Mouse (Mus musculus) lung, postnatal 4 days (tissue): ENCODE measurements around the gene Arsk.

Experiments used
- DNase-seq, 2 experiments: peaks; one replicate each; pipeline ENCODE4 v3.0.0; 2021

Gene Arsk

GRCm38 (mm10) chr13:76021782-76022181, 76.7 kb downstream of the Arsk start:
- no peak for DNase-seq

- no peak for DNase-seq
Observed at GRCm38 (mm10) chr13:76018844-76019400, 79.5 kb downstream of the Arsk start.

- DNase-seq, result peak; percentile 99
Observed at GRCm38 (mm10) chr13:76017974-76018843, 80.3 kb downstream of the Arsk start, which contains the start of gene Rfesd. TSS of gene Rfesd (minus strand) at chr13:76018719.

DNA sequence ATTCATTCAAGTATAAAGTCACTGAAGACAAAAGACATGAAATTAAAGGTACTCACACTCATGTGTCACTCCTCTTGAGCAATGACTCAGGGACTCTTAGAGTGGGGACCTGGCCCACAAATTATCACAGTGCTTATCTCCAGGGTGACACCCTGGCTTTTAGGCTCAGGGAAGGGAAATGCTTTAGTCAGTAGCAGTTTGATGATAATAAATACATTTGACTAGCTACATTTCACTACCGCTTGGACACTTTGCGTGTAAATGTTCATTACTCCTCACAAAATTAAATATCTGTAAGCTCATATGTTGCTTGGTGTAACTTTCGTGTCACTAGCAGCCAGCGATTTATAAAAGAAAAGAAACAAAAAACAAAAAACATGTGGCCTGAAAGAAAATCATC, 81.0 kb downstream of the Arsk start:
- no peak for DNase-seq

- no peak for DNase-seq
Observed at GRCm38 (mm10) chr13:76014511-76014910, 83.9 kb downstream of the Arsk start.
